Mouse (Mus musculus): ENCODE data around the gene Coro2a.
A peak's percentile ranks its signal among the peaks of the same experiment; 100 is the strongest.
"Not testable (repeated sequence)": the region's sequence is repeated elsewhere in the genome, so short reads cannot be mapped to it uniquely, and the experiment has no call there.

Gene Coro2a

GRCm38 (mm10) chr4:46613618-46614017, 11.6 kb upstream of the Coro2a start:
- no peak for DNase-seq (ENCODE audit: low read depth, low spot score)

- DNase-seq (ENCODE audit: low read depth, low spot score), result peak; percentile 68
Observed at GRCm38 (mm10) chr4:46611181-46611580, 9.2 kb upstream of the Coro2a start.

GRCm38 (mm10) chr4:46607601-46608000, 5.6 kb upstream of the Coro2a start:
- no peak for DNase-seq (ENCODE audit: low read depth, low spot score)

GRCm38 (mm10) chr4:46605451-46605850, 3.4 kb upstream of the Coro2a start:
- DNase-seq (ENCODE audit: low read depth, low spot score), result no peak

GRCm38 (mm10) chr4:46602704-46603103, 702 bp upstream of the Coro2a start:
- no peak for DNase-seq (ENCODE audit: low read depth, low spot score)

GRCm38 (mm10) chr4:46601258-46601843, 651 bp downstream of the Coro2a start:
- no peak for DNase-seq (ENCODE audit: low read depth, low spot score)

GRCm38 (mm10) chr4:46600473-46601257, 1.3 kb downstream of the Coro2a start:
- DNase-seq (ENCODE audit: low read depth, low spot score), result no peak

- not testable (repeated sequence) for DNase-seq (ENCODE audit: low read depth, low spot score)
Observed at GRCm38 (mm10) chr4:46599609-46600008, 2.4 kb downstream of the Coro2a start.

GRCm38 (mm10) chr4:46598981-46599380, 3.0 kb downstream of the Coro2a start:
- DNase-seq (ENCODE audit: low read depth, low spot score), result no peak

- no peak for DNase-seq (ENCODE audit: low read depth, low spot score)
Observed at GRCm38 (mm10) chr4:46598111-46598510, 3.9 kb downstream of the Coro2a start.

- no peak for DNase-seq (ENCODE audit: low read depth, low spot score)
Observed at GRCm38 (mm10) chr4:46597286-46597961, 4.6 kb downstream of the Coro2a start.

GRCm38 (mm10) chr4:46596398-46596797, 5.6 kb downstream of the Coro2a start:
- DNase-seq (ENCODE audit: low read depth, low spot score), result no peak

- no peak for DNase-seq (ENCODE audit: low read depth, low spot score)
Observed at GRCm38 (mm10) chr4:46594131-46594530, 7.9 kb downstream of the Coro2a start.

GRCm38 (mm10) chr4:46593472-46593871, 8.5 kb downstream of the Coro2a start:
- no peak for DNase-seq (ENCODE audit: low read depth, low spot score)

GRCm38 (mm10) chr4:46591833-46592520, 10.0 kb downstream of the Coro2a start:
- DNase-seq (ENCODE audit: low read depth, low spot score), result no peak

- no peak for DNase-seq (ENCODE audit: low read depth, low spot score)
Observed at GRCm38 (mm10) chr4:46590810-46591209, 11.2 kb downstream of the Coro2a start.

- DNase-seq (ENCODE audit: low read depth, low spot score), result no peak
Observed at GRCm38 (mm10) chr4:46589946-46590684, 11.9 kb downstream of the Coro2a start.

- DNase-seq (ENCODE audit: low read depth, low spot score), result no peak
Observed at GRCm38 (mm10) chr4:46589151-46589550, 12.9 kb downstream of the Coro2a start.

GRCm38 (mm10) chr4:46586473-46586872, 15.5 kb downstream of the Coro2a start:
- DNase-seq (ENCODE audit: low read depth, low spot score), result no peak

GRCm38 (mm10) chr4:46585811-46586190, 16.2 kb downstream of the Coro2a start:
- no peak for DNase-seq (ENCODE audit: low read depth, low spot score)

- no peak for DNase-seq (ENCODE audit: low read depth, low spot score)
Observed at GRCm38 (mm10) chr4:46585041-46585810, 16.8 kb downstream of the Coro2a start.
